Mouse (Mus musculus) neural tube, embryonic 13.5 days (tissue): ENCODE data around the gene Swap70. TPM values are rescaled to one million over a fixed set of nuclear protein-coding genes. Genes with fewer than 3 reads are reported as not detected.

Source experiments
- ATAC-seq: fragments of 200-750 bp; cut with Nextera tagmentation; 2 replicates; pipeline ENCODE4 v1.8.0; 2017; ENCODE audit warnings: low read depth, mild to moderate bottlenecking, moderate TSS enrichment, moderate library complexity
- H3K27ac ChIP-seq: fragments of 300-500 bp; sonication (generic); replicated peaks from 2 replicates; pipeline ENCODE4 v1.5.1; 2015; ENCODE audit warnings: moderate library complexity, mild to moderate bottlenecking, inconsistent platforms
- H3K27me3 ChIP-seq: fragments of 300-500 bp; sonication (generic); 2 replicates; pipeline ENCODE4 v1.6.1; 2015; ENCODE audit warnings: mild to moderate bottlenecking, inconsistent platforms
- H3K36me3 ChIP-seq: fragments of 300-500 bp; sonication (generic); 2 replicates; pipeline ENCODE4 v1.6.1; 2015; ENCODE audit warnings: mild to moderate bottlenecking, inconsistent platforms
- H3K4me1 ChIP-seq: fragments of 300-500 bp; sonication (generic); replicated peaks from 2 replicates; pipeline ENCODE4 v1.6.1; 2015; ENCODE audit warnings: inconsistent platforms
- H3K4me2 ChIP-seq: fragments of 300-500 bp; sonication (generic); 2 replicates; pipeline ENCODE4 v1.6.1; 2015; ENCODE audit warnings: inconsistent platforms, mild to moderate bottlenecking, moderate library complexity
- H3K4me3 ChIP-seq: fragments of 300-500 bp; sonication (generic); 2 replicates; pipeline ENCODE4 v1.5.1; 2015; ENCODE audit warnings: mild to moderate bottlenecking, inconsistent platforms
- H3K9ac ChIP-seq: fragments of 300-500 bp; sonication (generic); 2 replicates; pipeline ENCODE4 v1.6.1; 2015; ENCODE audit warnings: moderate library complexity, mild to moderate bottlenecking, inconsistent platforms
- H3K9me3 ChIP-seq: fragments of 300-500 bp; sonication (generic); 2 replicates; pipeline ENCODE4 v1.6.1; 2016; ENCODE audit warnings: inconsistent platforms
- WGBS: fragments of 180-500 bp; shearing (Covaris S2); methylation state at CpG from one replicate; pipeline ENCODE4 v1.1.7; 2015; 5-methylcytosine and 5-hydroxymethylcytosine counted together
- polyA plus RNA-seq: library from polyadenylated mRNA; unstranded; fragments of >200 nt; fragmentation: Nextera tagmentation; extraction: Ambion mirVana; gene quantifications from 2 replicates; pipeline ENCODE4 v1.2.1, GENCODE M21; 2015

The Swap70 gene
- polyA plus RNA-seq, 1 experiment from 2014 or later = 10.4 TPM

- no peak overlapping the region for H3K4me2 ChIP-seq
- H3K27me3 ChIP-seq = no peaks in the 10 kb centered on the region
- no peak overlapping the region for H3K4me3 ChIP-seq
- no peaks in the 10 kb centered on the region for H3K4me1 ChIP-seq
- no peaks in the 10 kb centered on the region for H3K36me3 ChIP-seq
- WGBS = 90% methylated on average over 1 of the region's 1 CpGs
- ATAC-seq = no peak
- H3K9me3 ChIP-seq = no peaks in the 10 kb centered on the region
- H3K9ac ChIP-seq = no peak overlapping the region
- no peak overlapping the region for H3K27ac ChIP-seq
Measured at GRCm38 (mm10) chr7:110262661-110263060, 41.1 kb downstream of the Swap70 start.

DNA sequence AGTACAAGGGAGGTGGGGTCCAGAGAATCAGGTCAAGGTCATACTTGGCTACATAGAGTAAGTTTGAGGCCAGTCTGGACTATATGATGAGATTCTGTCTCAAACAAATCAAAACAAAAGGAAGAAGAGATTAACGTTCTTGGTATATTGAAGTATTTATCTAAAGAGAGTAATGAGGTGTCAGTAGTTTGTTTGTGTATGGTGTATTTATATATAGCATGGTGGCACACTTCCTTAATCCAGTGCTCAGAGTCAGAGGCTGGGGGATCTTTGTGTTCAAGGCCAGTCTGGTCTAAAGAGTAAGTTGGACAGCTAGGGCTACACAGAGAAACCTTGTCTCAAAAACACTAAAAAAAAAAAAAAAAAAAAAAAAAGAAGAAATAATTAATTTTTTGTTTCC is 42.0 kb downstream of the Swap70 start:
- Histone ChIP-seq H3K27ac (no peak overlapping the region), H3K27me3 (no peaks in the 10 kb centered on the region), H3K4me3 (no peak overlapping the region), H3K4me2 (no peak overlapping the region), H3K36me3 (no peaks in the 10 kb centered on the region), H3K9ac (no peak overlapping the region), H3K4me1 (no peaks in the 10 kb centered on the region), H3K9me3 (no peaks in the 10 kb centered on the region)
- WGBS = 80% methylated on average over 1 of the region's 1 CpGs
- ATAC-seq = no peak

DNA sequence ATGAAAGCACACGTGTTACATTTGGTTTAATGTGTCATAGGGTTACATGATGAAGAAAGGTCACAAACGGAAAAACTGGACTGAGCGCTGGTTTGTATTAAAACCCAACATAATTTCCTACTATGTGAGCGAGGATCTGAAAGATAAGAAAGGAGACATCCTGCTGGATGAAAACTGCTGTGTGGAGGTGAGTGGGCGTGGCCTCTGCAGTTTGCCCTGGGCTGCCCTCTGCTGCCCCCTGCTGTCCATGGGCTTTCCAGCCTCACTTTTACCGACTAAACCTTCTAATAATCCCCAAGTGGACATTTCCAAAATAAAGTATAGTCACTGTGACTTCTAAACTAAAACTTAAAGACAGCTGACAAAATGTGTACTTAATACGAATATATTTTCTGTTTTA is 44.3 kb downstream of the Swap70 start:
- Histone ChIP-seq H3K9ac (no peak overlapping the region), H3K27ac (no peak overlapping the region), H3K9me3 (no peaks in the 10 kb centered on the region), H3K27me3 (no peaks in the 10 kb centered on the region), H3K36me3 (no peaks in the 10 kb centered on the region), H3K4me1 (no peaks in the 10 kb centered on the region), H3K4me3 (no peak overlapping the region), H3K4me2 (no peak overlapping the region)
- ATAC-seq = no peak
- WGBS = 29% methylated on average over 7 of the region's 7 CpGs

DNA sequence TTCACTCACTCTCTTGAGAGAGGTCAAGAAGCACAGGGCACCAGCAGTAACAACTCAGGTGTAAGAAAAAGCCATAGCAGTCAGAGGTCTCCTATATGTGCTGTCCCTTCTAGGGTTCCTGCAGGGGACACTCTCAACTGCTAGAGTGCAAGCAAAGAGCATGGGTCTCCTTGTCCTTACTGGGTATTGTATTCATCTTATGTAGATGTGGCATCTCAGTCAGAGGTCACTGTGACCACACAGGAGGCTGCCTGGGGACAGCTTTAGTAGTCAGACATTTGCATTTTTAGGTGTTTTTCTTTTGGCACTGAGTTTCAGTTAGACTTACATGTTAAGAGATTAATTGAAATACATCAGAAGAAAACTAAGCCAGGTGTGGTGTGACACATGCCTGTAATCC is 45.5 kb downstream of the Swap70 start:
- H3K36me3 ChIP-seq = no peaks in the 10 kb centered on the region
- no peaks in the 10 kb centered on the region for H3K9me3 ChIP-seq
- H3K9ac ChIP-seq = no peak overlapping the region
- H3K4me1 ChIP-seq = no peaks in the 10 kb centered on the region
- no peak overlapping the region for H3K4me2 ChIP-seq
- H3K27me3 ChIP-seq = no peaks in the 10 kb centered on the region
- no peak overlapping the region for H3K27ac ChIP-seq
- no peak for ATAC-seq
- H3K4me3 ChIP-seq = no peak overlapping the region

DNA sequence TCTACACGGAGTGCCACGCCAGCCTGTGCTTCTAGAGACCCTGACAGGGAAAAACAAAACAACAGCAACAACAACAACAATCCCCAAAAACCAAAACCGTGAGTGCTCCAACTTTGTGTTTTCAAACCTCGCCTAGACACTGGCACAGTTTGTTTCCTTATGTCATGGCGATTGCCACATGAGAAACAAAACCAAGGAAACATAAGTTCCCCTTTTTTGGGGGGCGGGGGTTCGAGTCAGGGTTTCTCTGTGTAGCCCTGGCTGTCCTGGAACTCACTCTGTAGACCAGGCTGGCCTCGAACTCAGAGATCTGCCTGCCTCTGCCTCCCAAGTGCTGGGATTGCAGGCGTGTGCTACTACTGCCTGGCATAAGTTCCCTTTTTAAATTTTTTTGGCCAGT is 46.5 kb downstream of the Swap70 start:
- H3K4me3 ChIP-seq = no peak overlapping the region
- WGBS = 97% methylated on average over 9 of the region's 9 CpGs
- no peak overlapping the region for H3K4me2 ChIP-seq
- no peaks in the 10 kb centered on the region for H3K9me3 ChIP-seq
- no peak overlapping the region for H3K27ac ChIP-seq
- no peaks in the 10 kb centered on the region for H3K27me3 ChIP-seq
- ATAC-seq = no peak
- H3K4me1 ChIP-seq = no peaks in the 10 kb centered on the region
- no peak overlapping the region for H3K9ac ChIP-seq
- no peaks in the 10 kb centered on the region for H3K36me3 ChIP-seq

DNA sequence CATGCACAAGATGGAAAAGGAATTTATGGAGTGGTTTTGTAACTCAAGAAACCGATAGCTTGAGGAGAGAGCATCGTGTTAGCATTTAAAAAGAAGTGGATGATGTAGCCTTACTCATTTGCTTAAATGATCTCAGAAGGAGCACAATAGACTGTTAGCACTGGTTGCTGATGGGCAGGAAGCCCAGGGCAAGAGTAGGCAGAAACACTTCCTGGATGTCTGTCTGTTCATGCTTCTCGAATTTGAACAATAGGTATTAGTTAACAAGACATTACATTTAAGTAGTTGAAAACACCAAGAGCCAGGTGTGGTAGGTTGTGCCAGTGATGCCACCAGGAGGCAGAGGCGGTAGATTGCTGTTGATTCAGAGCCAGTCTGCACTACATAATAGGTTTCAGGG is 47.0 kb downstream of the Swap70 start:
- Histone ChIP-seq H3K27me3 (no peaks in the 10 kb centered on the region), H3K27ac (no peak overlapping the region), H3K4me2 (no peak overlapping the region), H3K9me3 (no peaks in the 10 kb centered on the region), H3K36me3 (no peaks in the 10 kb centered on the region), H3K4me1 (no peaks in the 10 kb centered on the region), H3K9ac (no peak overlapping the region), H3K4me3 (no peak overlapping the region)
- ATAC-seq = no peak
- 80% methylated on average over 4 of the region's 4 CpGs for WGBS

DNA sequence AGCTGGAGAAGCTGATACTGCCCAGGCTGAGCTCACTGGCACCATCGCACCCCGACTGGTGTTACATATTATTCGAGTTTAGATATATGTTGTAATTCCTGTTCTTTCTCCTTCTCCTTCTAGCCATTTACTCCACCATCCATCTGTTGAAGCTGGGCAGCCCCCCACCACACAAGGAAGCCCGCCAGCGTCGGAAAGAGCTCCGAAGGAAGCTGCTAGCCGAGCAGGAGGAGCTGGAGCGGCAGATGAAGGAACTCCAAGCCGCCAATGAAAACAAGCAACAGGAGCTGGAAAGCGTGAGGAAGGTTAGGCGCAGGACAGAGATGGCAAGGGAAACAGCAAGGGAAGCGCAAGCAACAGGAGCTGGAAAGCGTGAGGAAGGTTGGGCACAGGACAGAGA is 48.3 kb downstream of the Swap70 start:
- H3K9me3 ChIP-seq = no peaks in the 10 kb centered on the region
- 0 out of 2 replicates have a peak overlapping the region, but pooled peaks have one; percentile 9 for H3K27ac ChIP-seq
- no peak overlapping the region for H3K4me2 ChIP-seq
- H3K4me1 ChIP-seq = no peaks in the 10 kb centered on the region
- H3K9ac ChIP-seq = no peak overlapping the region
- no peak overlapping the region for H3K4me3 ChIP-seq
- no peak for ATAC-seq
- H3K27me3 ChIP-seq = no peaks in the 10 kb centered on the region
- no peaks in the 10 kb centered on the region for H3K36me3 ChIP-seq
- WGBS = 89% methylated on average over 14 of the region's 14 CpGs

DNA sequence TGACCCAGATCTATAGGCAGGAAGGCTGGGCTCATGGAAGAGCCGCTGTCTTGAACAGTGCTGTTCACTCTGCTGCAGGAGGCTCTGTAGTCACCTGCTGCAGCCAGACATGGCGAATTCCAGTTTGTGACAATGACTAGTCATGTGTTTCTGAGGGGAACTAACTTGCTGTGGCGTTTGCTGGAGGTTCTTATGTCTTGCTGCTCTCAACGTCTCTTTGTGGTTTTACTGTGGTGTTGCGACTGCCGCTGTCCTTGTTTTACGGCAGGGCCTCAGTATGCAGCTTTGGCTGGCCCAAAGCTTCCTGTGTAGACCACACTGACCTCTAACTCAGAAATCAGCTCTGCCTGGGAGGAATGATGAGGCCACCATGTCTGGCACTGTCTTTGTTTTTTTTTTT is 48.9 kb downstream of the Swap70 start:
- Histone ChIP-seq H3K9ac (no peak overlapping the region), H3K4me1 (no peaks in the 10 kb centered on the region), H3K4me2 (no peak overlapping the region), H3K27ac (0 out of 2 replicates have a peak overlapping the region, but pooled peaks have one; percentile 9), H3K9me3 (no peaks in the 10 kb centered on the region), H3K27me3 (no peaks in the 10 kb centered on the region), H3K4me3 (no peak overlapping the region), H3K36me3 (no peaks in the 10 kb centered on the region)
- 79% methylated on average over 7 of the region's 7 CpGs for WGBS
- ATAC-seq = no peak

- Histone ChIP-seq H3K9ac (no peak overlapping the region), H3K36me3 (no peaks in the 10 kb centered on the region), H3K27ac (no peak overlapping the region), H3K4me2 (no peak overlapping the region), H3K9me3 (no peaks in the 10 kb centered on the region), H3K4me3 (no peak overlapping the region), H3K4me1 (no peaks in the 10 kb centered on the region), H3K27me3 (no peaks in the 10 kb centered on the region)
- 78% methylated on average over 9 of the region's 9 CpGs for WGBS
- ATAC-seq = no peak
Measured at GRCm38 (mm10) chr7:110271814-110272213, 50.3 kb downstream of the Swap70 start.

- no peaks in the 10 kb centered on the region for H3K4me1 ChIP-seq
- ATAC-seq = no peak
- 86% methylated on average over 4 of the region's 4 CpGs for WGBS
- H3K9me3 ChIP-seq = no peaks in the 10 kb centered on the region
- H3K36me3 ChIP-seq = no peaks in the 10 kb centered on the region
- no peak overlapping the region for H3K4me2 ChIP-seq
- no peak overlapping the region for H3K9ac ChIP-seq
- no peak overlapping the region for H3K27ac ChIP-seq
- H3K27me3 ChIP-seq = no peaks in the 10 kb centered on the region
- H3K4me3 ChIP-seq = no peak overlapping the region
Measured at GRCm38 (mm10) chr7:110272434-110272833, 50.9 kb downstream of the Swap70 start.

DNA sequence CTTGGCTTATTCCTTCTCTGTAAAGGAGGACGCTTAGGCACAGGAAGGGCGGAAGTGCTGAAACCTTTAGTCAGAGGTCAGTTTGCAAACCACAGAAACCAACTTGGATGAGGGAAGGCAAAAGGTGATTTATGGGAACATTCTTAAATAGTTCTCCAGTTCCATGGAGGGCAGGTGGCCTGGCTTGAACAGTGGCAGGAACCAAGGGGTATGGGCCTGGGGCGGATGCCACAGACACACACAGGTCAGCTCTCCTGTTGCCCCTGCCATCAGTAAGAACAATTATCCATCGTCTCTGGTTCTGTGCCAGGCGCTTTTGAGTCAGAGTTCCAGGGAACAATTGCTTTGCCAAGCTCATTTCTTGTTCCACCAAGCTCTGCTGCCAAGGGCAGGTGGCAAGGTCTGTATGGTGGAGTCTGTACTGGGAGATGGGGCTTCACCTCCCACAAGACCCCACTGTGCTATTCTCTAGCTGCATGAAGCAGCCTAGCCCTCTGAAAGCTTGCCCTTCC is 56.3 kb downstream of the Swap70 start:
- H3K9me3 ChIP-seq = no peaks in the 10 kb centered on the region
- no peak for ATAC-seq
- H3K27me3 ChIP-seq = no peaks in the 10 kb centered on the region
- peaks cover 19% of the 10 kb centered on the region for H3K36me3 ChIP-seq
- no peak overlapping the region for H3K9ac ChIP-seq
- no peak overlapping the region for H3K4me3 ChIP-seq
- no peak overlapping the region for H3K4me2 ChIP-seq
- H3K4me1 ChIP-seq = no peaks in the 10 kb centered on the region
- 93% methylated on average over 5 of the region's 5 CpGs for WGBS
- H3K27ac ChIP-seq = no peak overlapping the region

GRCm38 (mm10) chr7:110279183-110279582 is 57.7 kb downstream of the Swap70 start:
- no peaks in the 10 kb centered on the region for H3K9me3 ChIP-seq
- H3K4me3 ChIP-seq = no peak overlapping the region
- H3K27me3 ChIP-seq = no peaks in the 10 kb centered on the region
- ATAC-seq = no peak
- H3K9ac ChIP-seq = no peak overlapping the region
- no peak overlapping the region for H3K4me2 ChIP-seq
- WGBS = 97% methylated on average over 4 of the region's 4 CpGs
- H3K4me1 ChIP-seq = no peaks in the 10 kb centered on the region
- no peak overlapping the region for H3K27ac ChIP-seq
- H3K36me3 ChIP-seq = peaks cover 19% of the 10 kb centered on the region

GRCm38 (mm10) chr7:110281435-110282256 is 60.1 kb downstream of the Swap70 start:
- H3K9me3 ChIP-seq = no peaks in the 10 kb centered on the region
- no peak overlapping the region for H3K27ac ChIP-seq
- H3K36me3 ChIP-seq = peaks cover 19% of the 10 kb centered on the region
- ATAC-seq = no peak
- no peak overlapping the region for H3K4me3 ChIP-seq
- H3K4me1 ChIP-seq = no peaks in the 10 kb centered on the region
- no peak overlapping the region for H3K9ac ChIP-seq
- no peak overlapping the region for H3K4me2 ChIP-seq
- WGBS = 94% methylated on average over 11 of the region's 11 CpGs
- no peaks in the 10 kb centered on the region for H3K27me3 ChIP-seq
